Mouse (Mus musculus) heart, postnatal 14 days (tissue): Measurements from ENCODE around the gene Hspa12a. TPM values are rescaled to one million over a fixed set of nuclear protein-coding genes. Genes with fewer than 3 reads are reported as not detected.
A peak's percentile ranks its signal among the peaks of the same experiment; 100 is the strongest.

Source experiments
- DNase-seq, 2 experiments: peaks; one replicate each; pipeline ENCODE4 v3.0.0; 2021 to 2022
- intact Hi-C: fragments of 180-260 bp; cut with DNase I; formaldehyde crosslinking; loops from one replicate; pipeline ENCODE4 v1.15.1; 2025
- total RNA-seq, 2 experiments: library from RNA; stranded (reverse); gene quantifications; 2 replicates each; pipeline ENCODE4 v1.2.3; 2021

Hspa12a gene
- total RNA-seq, 2 experiments from 2014 or later: 25.7 to 28.5 TPM

DNA sequence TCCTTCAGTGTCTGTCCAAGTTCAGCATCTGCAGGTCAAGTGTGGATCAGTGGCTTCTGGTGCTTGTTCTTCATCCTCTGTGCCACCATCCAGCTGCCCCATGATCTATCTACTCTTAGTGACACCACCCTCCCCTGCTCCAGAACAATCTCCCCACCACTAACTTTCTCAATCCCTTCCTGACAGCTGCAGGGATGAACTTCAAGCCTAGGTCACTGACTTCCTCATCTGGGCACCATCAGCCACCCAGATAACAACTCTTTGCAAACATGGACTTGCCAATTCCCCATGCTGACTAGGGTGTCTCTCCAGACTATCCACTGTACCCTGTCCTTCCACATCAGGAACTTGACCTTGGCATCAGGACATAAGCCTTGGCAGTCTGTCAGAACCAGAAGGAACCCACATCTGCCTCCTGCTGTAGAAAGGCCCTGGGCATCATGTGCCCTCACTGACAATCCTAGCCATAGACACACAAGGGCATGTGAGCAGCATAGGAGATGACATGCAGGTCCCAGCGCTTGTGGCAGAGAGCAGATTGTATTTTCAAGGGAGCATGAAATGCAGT is 79.4 kb downstream of the Hspa12a start:
- intact Hi-C loops: loop anchor here (5.0 kb wide), 1 partner anchor 38 kb away; no protein-coding TSS in a partner anchor
- no peak for DNase-seq

DNA sequence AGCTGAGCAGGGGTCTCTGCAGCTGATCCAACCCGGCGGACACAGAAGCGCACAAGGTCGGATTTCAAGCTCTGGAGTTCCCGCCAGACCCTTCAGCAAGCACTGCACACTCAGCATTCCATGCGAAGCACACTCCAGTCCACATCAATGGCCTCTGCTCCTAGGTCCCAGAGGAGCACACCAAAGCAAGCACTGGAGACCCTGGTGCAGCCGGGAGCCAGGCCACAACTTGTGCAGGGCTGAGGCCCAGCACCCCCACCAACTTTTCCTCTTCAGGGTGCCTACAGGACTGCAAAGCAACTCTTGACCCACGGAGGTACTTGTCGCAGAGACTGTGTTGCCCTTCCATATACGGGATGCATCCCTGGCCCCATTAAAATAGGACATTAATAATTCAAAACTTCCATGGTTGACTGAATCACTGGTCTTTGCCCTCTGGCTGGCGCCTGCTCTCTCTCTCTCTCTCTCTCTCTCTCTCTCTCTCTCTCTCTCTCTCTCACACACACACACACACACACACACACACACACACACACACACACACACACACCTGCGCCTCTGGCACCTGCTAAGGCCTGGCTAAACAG is 82.2 kb downstream of the Hspa12a start:
- intact Hi-C loops: loop anchor here (5.0 kb wide), 1 partner anchor 41 kb away; no protein-coding TSS in a partner anchor
- no peak for DNase-seq

DNA sequence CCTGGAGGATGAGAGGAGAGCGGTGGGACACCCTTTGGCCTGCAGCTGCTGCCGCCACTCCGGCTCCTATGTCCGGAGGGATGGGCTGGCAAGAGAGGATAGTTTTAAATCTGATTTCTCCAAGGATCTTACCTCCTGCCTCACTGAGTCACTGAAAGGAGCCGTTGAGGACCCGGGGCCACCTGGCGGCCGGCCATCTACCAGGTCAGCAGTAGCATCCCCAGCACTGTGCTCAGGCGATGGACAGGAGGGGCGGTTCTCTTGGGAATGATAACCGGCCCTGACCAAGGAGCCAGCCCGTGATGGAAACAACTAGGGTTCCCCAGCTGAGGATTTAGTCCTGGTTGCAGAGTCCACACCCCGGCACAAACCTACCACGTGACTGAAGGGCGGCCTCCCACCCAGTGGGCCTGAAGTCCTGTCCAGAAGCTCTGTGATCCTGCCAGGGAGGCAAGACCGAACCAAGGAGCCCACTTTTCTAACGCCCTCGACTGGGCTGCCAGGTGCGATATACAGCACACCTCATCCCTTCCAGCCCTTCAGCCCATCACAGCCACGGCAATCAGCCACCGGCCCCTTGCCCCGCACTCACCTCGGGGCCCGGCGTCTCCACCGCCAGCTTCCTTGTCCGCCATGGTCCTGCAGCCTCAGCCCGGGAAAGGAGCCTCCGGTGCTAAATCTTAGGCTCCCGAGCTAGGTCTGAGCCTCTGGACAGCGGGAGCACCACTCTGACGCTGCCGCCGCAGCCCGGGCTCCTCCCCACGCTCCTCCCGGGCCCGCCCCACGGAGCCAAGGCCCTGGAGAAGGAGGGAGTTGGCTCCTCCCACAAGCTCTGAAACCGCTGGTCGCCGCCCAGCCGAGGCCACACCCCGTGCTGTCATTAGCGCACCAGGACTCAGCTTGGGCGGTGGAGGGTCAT is 82.9 kb downstream of the Hspa12a start:
- intact Hi-C loops: loop anchor here (5.0 kb wide), 1 partner anchor 42 kb away; no protein-coding TSS in a partner anchor
- peak; percentile 90 for DNase-seq

DNA sequence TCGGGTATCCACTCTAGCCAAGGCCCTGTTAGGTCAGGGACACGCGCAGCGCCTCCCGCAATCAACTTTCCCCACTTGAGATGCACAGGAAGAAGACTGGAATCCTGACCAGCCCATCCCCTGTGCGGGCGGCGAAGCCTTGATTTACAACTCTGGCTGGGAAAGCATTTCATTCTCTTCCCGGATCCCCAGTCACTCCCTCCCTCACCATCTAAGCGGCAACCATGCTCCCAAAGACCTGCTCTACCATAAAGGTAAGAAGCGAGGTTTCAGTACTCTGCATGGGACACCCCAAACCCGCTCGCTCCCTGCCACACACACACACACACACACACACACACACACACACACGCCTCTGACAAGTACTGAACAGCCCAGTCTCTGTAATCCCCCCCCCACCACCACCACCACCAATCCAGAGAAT is 83.6 kb downstream of the Hspa12a start:
- no peak for DNase-seq
- intact Hi-C loops: loop anchor here (2.0 to 5.0 kb wide), 3 partner anchors 41 to 53 kb away; no protein-coding TSS in a partner anchor

DNA sequence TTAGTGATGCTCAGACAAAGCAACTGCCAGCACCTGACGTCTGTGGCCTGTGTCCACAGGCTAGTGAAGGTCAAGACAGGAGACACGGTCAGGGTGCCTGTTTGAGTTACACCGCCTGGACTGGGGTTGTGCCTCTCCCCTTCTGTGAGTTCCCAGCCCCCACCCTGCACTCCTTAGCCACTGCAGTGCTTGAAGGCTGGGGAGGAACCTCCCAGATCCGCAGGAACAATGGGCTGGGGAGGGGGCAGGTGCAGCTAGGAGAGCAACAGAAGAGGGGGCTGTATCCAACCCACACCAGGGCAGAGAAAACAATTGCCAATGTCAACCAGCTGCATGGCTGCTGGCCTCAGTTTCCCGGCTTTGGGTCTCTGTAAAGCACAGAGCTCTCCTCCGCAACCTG is 84.1 kb downstream of the Hspa12a start:
- intact Hi-C loops: loop anchor here (2.0 kb wide), 2 partner anchors 41 to 53 kb away; no protein-coding TSS in a partner anchor
- DNase-seq: no peak

DNA sequence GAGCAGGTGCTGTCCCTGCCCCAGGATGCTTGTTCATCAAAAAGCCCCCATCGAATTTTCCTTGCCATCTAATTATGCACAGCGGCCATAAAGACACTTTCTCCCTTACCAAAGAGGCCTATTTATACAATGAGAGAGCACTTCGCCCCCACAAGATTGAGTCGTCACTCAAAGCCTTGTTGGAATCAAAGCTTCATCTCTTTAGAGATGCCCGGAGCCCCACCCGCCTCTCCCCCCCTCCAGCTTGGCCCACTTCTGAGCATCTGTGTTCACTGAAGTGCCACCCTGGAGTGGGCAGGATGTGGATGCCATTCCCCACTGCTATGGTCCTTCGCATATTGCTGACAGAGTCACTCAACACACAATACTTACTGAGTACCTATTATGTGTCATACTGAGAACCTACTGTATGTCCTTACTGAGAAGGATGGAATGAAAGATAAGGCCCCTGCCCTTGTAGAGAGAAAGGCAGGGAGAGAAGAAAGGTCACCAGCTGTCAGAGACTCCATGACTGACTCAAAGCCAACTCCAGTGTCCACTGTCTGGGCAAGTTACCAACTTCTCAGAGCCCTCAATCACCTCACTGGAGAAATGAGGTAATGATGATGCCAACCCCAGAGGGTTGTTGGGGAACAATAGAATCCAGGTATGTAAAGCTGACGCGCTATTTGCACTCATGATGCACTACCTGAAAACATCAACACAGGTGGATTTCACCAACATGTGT is 87.2 kb downstream of the Hspa12a start:
- DNase-seq: no peak
- intact Hi-C loops: no loop called here

DNA sequence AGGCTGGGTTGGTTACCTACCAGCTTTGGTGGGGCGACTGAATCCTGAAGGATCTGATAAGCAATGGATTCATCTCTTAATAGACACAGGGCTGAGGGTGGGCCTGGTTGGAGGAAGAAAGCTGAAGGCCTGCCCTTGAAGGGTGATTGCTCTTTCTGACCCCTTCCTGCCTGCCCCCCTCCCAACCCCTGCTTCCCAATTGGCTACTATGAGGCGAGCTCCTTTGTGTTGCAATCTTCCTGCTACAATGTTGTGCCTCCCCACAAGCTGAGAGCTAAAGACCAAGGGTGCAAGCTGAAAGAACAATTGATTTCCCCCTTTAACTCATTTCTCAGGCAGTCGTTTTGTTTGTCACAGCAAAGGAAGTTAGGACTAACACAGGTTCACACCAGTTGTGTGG is 88.6 kb downstream of the Hspa12a start:
- no peak for DNase-seq
- intact Hi-C loops: no loop called here

DNA sequence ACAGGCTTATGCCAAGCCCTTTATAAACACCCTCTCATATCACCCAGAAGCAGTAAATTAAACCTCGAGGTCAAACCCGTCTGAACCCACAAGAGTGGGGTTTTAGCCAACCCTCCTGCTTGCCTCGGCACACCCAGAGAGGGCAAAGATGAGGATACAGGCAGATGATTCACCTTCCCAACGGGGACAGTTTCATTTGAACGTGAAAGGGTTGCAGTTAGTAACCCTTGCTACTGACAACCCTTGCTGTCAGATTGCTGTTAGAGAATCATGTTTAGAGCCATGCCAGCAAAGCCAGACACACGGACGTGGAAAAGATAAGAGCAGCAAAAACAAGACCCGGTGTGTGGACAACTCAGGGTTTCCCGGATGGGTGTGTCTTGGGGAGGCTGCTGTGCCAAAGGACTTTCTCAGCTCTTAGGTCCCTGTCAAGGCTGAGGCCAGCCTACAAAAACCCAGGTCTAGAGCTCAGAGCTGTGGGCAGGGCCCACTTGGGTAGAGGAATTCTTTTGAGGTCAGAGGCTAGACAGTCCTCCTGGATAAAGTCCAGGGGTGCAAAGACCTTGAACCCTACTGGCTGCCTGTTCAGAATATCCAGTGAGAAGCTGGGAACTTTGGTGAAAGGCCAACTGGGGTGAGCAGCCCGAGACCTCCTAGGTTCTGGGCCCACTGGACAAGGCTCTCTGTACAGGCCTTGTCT is 90.3 kb downstream of the Hspa12a start:
- intact Hi-C loops: no loop called here
- DNase-seq: no peak

DNA sequence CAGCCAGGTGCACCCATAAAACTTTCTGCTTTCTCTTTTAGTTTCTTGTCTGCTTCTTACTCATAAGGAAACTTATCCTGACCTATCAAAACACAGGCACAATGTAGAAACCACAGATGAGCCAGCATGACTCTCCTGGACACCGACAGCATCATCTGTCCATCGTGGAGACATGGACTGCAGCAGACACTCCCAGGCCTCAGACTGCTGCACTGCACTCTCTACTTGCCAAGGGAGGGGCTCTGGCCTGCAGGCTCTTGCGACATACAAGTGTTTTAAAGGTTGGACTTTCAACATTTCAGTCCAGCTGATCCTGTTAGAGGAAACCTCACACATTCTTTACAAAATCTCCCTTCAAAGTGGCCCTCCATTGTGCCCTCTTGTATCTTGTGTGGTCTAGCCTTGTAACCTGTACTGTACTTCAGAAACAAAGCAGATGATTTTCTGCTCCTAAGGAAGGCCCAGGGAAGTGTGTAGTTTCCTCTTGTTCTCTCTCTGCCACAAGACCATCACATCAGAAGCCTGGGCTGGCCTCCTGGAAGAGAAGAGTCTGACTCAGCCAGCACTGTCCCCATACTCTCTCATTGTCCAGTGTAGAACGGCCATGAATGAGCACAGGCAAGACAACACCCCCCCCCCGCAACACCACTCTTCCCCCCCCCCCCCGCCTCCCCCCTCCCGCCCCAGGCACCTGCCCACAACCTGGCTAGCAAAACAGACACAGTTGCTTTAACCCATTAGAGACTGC is 92.6 kb downstream of the Hspa12a start:
- peak in 1 of 2 experiments; percentile 27 for DNase-seq
- intact Hi-C loops: no loop called here

DNA sequence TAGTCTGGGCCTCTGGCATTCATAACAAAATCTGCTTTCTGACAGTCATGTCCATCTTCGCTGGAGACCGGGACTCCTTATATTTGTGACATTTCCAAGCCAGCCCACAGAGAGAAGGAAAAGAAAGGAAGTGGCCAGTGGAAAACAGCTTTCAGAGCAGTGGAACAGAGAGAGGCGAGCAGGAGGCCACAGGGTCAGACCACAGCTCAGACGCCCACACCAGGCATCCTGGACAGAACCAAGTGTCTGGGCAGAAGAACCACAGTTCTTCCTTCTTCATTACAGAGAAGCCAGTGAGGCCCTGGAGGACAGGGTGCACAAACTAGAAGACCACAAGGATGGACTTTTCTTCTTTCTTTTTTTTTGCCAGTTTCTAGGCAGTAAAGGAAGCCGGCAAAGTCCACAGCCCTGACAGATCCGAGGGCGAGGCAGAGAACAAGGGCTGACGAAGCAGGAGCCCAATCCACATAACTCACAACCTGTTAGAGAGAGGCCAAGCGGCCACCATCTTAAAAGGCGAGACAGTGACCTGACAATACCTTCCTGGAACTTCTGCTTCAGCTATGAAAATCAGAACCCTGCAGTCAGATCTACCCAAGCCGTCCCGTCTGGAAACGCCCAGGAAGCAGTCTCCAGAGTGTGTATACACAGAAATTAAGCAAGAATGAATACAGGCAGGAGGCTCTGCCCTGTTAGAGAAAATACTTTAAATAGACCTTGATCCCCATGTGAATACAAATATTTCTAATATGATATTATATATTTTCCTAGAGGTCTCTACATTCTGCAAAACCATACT is 93.9 kb downstream of the Hspa12a start:
- intact Hi-C loops: no loop called here
- DNase-seq: no peak

DNA sequence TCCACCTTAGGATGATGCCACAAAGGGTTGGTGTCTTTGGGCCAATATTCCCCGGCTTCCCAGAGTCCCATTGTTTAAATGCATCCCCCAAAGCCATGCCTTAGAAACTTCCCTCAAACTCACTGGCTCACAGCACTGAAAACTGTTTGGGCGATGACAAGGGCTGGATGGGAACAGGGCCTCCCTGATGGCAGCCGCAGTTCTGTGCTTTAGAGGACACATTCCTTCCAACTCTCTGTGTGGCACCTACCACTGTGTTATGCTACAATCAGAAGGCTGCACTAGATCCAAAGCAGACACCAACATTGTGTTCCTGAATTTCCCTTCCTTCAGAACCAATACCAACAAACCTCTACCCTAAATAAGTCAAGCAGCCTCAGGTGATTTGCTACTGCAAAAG is 99.8 kb downstream of the Hspa12a start:
- intact Hi-C loops: no loop called here
- DNase-seq: no peak

DNA sequence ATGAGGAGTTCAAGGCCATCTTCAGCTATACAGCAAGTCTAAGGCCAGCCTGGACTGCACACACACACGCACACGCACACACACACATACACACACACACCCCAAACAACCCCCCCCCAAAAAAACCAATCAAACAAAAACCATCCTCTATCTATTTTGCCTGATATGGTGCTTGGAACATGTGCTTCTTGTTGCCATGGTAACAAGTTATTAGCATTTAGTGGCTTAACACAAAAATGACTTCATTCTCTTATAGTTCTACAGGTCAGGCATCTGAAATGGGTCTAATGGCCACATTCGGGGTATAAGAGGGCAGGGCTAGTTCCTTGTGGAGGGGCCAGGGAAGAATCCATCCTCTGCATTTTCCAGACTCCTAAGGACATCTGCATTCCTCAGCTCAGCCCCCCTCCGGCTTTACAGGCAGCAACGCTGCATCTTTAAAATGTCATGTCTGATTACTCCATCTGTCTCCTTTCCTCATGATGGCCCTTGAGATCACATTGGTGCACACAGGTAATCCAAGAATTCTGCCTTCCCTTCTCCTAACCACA is 102.7 kb downstream of the Hspa12a start:
- DNase-seq: no peak
- intact Hi-C loops: no loop called here

DNA sequence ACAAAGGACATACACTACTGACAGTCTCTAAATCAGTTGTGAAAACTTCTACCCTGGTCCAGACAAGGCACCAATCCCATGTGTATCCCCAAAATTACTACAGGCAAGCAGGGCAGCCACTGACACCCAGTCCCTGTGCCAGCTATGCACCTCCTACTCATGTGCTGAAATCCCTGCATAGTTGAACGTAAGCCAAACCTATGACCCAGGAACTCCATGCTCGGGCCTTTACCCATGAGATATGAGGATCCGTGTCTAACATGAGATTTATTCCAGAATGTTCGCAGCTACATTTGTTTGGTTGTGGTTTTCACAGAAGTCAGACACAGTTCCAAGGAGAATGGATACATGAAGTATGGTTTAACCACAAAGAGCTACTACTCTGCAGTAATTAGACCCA is 103.6 kb downstream of the Hspa12a start:
- intact Hi-C loops: no loop called here
- DNase-seq: no peak

DNA sequence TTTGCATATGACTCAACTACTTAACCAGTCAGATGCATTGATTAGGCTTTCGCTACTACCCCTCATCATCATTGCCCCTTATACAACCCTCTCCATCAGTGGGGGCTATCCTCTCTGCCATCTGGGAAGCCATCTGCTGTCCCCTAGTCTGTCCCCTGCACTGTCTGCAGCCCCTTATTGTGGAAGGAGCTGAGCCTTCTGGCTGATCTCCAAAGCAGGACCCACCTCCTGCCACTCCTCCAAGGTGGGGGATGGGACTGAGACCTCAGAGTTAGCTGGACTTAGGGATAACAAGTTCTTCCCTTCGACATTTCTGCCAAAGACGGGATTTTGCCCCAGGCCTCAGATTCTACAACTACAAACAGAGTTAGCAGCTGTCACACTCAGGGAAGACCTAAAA is 104.1 kb downstream of the Hspa12a start:
- no peak for DNase-seq
- intact Hi-C loops: no loop called here

DNA sequence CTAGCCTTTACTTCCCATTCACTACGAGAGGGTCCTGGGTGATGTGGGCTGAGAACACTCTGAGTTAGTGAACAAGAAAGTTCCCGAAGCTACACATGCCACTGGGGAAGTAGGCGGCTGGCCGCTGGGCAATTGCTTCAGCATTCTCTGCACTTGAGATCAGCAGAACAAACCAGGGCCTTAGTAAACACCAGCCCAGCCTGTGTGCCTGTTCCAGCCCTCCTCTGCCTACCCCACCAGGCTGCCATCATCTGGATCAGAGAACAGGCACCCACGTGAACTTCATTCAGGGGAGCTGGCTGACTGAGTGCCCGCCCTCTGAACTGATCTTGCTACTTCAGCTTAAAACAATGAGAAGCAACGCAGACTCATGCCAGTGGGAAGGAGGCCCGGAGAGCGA is 104.7 kb downstream of the Hspa12a start:
- intact Hi-C loops: no loop called here
- no peak for DNase-seq

DNA sequence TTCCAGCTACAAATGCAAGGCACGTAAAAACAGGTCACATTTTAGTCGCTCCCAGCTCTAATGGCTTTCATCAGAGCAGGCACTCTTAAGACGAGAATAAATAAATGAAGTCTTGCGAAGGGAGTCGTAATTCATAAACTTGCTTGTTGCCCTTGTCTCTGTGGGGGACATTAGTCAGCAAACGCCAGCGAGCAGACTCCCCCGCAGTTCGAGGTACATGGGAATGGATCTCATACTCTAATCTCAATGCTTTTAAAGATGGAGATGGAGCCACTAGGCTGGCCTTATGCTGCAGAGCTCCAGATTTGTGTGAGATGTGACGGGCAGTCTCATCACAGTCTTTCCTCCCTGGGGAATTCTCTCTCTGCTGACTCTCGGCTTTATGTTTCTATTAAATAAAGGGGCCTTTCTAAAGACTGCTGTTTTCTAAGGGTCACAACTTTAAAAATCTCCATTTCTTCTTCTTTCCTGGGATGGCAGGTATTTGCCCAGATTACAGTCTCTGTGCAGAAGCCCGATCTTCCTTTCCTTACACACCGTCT is 109.7 kb downstream of the Hspa12a start:
- no peak for DNase-seq
- intact Hi-C loops: no loop called here

DNA sequence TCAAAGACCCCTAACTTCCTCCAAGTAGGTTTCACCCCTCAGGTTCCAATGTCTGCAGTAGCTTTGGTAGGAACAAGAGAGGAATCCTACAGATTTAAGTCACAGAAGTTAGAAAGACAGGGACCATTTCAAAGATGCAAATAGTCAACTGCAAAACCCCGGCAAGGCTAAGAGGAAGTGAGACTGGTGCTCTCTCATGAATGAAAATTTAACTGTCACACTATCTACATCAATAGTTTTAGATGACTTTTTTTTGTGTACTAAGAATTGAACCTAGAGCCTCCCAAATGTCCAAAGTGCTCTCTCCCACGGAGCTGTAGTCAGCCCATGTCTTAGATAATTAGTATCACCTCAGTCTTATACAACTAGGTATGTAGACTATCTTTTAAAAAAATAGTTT is 110.5 kb downstream of the Hspa12a start:
- intact Hi-C loops: no loop called here

More for the DNA sequence above, 110.5 kb downstream of the Hspa12a start:
- no peak for DNase-seq
